Mouse (Mus musculus): ENCODE measurements at regions not wholly inside any gene's neighbourhood (a gene's known extent, or its start where the extent isn't known, plus 50 kb on each side); places are given as distances from the start of the nearest gene placed in this dataset.

GRCm38 (mm10) chr7:67462591-67462990 is 89.9 kb upstream of the Mef2a start:
- no peak for DNase-seq (ENCODE audit: low spot score in 2 of 2)

DNA sequence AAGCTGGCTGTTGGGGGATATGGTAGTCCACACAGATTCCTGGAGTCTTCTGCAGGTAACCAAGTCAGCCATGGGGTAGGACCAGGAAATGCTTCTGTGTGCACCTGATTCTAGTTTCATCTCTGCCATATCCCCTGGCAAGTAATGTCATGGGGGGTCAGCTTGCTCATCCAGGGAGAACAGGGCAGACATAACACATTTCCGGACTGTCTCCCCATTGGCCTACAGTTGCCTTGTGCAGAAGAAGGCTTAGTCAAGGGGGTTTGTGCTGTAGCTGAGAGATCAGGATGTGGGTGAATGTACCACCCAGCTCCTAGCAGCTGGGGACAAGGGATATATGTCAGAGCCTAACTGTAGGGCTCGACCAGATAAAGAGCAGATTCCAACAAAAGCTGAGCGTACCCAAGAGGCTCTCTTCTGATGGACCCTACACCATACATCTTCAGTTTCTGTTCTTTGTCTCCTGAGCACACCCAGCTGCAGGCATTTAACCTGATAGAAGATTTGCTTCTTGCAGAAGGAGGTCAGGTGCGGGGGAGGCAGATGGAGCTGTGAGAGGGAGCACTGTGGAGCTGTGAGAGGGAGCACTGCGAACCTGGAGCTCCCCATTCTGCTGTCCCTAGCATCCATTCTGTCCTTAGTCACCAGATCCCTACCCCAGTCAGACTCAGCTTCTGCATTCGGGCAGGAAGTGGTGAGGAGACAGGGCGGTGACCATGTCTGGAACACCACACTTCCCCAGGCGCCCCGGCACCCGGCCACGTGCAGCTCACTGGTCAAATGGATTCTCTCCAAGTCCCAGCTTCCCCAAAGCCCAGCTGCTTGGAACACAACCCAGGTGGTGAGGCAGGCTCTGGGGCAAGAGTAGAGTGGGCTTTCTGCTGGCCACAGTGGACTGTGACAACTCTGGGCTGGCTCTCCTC is 88.9 kb upstream of the Mef2a start:
- DNase-seq (ENCODE audit: low spot score in 2 of 2), result peak; percentile 48 to 51

GRCm38 (mm10) chr7:67459810-67460209 is 87.2 kb upstream of the Mef2a start:
- no peak for DNase-seq (ENCODE audit: low spot score in 2 of 2)

- no peak for DNase-seq (ENCODE audit: low spot score in 2 of 2)
Observed at GRCm38 (mm10) chr7:67459209-67459608, 86.6 kb upstream of the Mef2a start.

DNA sequence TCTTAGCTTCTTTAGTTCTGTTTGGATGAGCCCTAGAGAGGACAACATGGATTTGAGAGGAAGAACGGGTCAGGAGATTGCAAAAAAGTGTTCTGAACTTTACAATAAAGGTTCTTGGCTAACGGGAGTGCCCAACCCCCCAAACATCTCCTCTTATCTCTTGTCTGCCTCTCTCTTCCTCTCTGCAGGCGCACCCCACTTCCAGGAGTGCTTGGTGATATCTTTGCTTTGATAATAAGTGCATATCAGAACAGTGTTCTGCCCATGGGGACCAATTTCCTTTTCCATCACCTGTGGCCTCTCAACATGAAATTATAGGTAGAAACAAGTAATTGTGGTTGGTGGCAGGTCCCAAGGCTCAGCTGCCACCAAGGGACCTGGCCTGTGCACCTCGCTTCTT is 86.0 kb upstream of the Mef2a start:
- DNase-seq (ENCODE audit: low spot score in 2 of 2), result no peak

- DNase-seq (ENCODE audit: low spot score in 2 of 2), result no peak
Observed at GRCm38 (mm10) chr7:67457898-67458297, 85.2 kb upstream of the Mef2a start.

DNA sequence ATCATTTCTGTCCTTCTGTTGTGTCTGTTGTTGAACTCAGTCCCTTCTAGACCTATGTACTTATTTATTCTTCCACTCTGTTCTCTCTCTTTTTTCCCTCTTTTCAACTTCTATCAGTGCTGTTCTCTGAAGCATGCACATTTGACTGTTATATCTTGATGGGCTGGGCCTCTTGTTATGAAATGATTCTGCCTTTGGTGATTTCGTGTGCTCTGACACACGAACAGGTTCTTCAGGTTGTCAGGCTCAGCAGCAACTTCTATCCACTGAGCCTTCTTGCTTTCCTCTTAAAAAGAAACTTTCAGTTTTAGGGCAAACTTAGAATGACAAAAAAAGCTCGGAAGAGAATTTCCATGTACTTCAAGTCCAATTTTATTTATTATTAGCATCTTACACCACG is 83.4 kb upstream of the Mef2a start:
- DNase-seq (ENCODE audit: low spot score in 2 of 2), result no peak

GRCm38 (mm10) chr7:67454458-67454857 is 81.8 kb upstream of the Mef2a start:
- DNase-seq (ENCODE audit: low spot score in 2 of 2), result no peak

DNA sequence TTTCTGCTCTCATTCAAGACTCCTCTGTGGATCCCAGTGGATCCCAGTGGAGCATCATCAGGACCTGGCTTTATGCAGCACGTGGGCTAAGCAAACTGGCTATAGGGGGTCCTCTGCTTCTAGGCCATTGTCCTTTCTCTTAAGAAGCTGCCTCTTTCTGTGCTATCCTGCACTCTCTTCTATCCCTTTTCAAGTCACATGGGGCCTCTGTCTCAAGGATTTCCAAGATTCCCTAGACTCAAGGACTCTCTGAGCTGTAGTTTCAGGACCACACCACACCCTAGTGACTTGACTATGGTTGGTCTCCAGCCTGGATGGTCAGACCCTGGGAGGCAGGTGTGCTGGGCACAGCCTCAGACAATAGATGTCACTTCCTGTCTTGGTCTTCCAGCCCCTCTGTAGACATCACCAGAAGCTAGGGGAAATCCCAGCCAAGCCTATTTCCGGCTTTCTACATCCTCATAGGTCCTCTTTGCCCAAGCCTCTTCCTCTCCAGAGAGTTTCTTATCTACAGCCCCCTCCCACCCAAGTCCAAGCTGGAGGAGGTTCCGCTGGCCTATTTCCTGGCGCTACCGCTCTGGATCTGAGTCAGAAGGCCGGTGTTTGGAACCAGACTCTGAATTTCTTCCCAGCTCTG is 78.6 kb upstream of the Mef2a start:
- DNase-seq (ENCODE audit: low spot score in 2 of 2), result peak; percentile 48 to 52

GRCm38 (mm10) chr7:67446606-67447005 is 73.9 kb upstream of the Mef2a start:
- DNase-seq (ENCODE audit: low spot score in 2 of 2), result no peak

DNA sequence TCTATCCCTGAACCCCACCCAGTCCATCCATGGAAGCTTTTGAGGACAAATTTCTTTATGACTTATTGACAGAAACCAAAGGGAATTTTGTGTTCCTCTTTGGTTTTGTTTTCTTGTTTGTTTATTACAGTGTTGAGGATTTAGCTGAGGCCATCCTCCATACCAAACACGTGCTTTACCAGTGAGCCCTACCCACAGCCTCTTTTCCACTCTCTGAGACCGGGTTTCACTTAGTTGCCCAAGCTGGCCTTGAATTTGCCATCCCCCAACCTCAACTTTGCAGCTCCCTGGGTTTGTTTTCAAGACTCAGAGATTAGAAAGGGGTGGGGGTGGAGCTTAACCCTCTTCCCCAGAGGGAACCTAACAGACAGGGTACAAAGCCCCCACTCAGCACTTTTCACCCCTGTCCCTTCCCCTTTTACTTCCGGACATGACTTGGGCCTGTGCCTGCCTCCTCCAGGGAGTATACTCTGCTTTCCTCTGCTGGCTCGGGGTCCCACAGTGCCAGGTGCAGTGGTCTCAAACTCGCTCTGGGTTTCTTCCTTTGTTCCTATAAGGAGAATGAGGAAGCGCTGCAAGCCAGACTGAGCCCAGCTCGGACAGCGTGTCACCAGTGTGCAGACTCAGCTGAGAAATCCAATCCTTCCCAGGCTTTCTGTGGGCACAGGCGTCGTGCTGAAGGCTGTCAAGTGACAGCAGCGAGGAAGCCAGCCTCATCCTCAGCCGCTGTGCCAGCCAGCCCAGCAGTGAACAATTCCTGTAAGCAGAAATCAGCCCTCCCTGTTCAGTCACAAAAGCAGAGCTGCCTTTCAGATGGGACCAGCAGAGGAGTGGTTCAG is 72.8 kb upstream of the Mef2a start:
- DNase-seq (ENCODE audit: low spot score in 2 of 2), result peak in 1 of 2 experiments; percentile 24

- DNase-seq (ENCODE audit: low spot score in 2 of 2), result no peak
Observed at GRCm38 (mm10) chr7:67444523-67444942, 71.9 kb upstream of the Mef2a start.

GRCm38 (mm10) chr7:67443666-67444065 is 71.0 kb upstream of the Mef2a start:
- no peak for DNase-seq (ENCODE audit: low spot score in 2 of 2)

GRCm38 (mm10) chr7:67443001-67443555 is 70.4 kb upstream of the Mef2a start:
- no peak for DNase-seq (ENCODE audit: low spot score in 2 of 2)

- DNase-seq (ENCODE audit: low spot score in 2 of 2), result no peak
Observed at GRCm38 (mm10) chr7:67442284-67442683, 69.6 kb upstream of the Mef2a start.

GRCm38 (mm10) chr7:67440806-67441205 is 68.1 kb upstream of the Mef2a start:
- DNase-seq (ENCODE audit: low spot score in 2 of 2), result no peak

- DNase-seq (ENCODE audit: low spot score in 2 of 2), result no peak
Observed at GRCm38 (mm10) chr7:67437216-67438006, 64.8 kb upstream of the Mef2a start.

GRCm38 (mm10) chr7:67435643-67436339 is 63.1 kb upstream of the Mef2a start:
- DNase-seq (ENCODE audit: low spot score in 2 of 2), result no peak

DNA sequence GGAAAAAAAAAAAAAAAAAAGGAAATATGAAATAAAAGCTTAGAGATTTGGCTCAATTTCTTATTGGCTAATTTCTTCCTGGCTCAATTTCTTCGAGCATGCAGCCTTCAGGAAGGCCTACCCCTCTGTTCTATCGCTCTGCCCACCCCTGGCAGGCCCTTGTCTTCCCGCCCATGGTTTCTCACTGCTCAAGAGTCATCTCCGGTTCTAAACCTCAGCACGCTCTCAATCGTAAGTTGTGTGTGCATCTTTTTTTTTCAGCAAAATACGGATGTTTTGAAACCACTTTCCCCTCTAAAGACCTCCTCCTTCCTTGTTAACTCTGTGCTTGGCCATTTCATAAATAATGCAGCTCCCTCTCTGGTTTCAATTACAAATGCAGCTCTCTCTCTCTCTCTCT is 58.3 kb upstream of the Mef2a start:
- peak in 1 of 2 experiments; percentile 38 for DNase-seq (ENCODE audit: low spot score in 2 of 2)

DNA sequence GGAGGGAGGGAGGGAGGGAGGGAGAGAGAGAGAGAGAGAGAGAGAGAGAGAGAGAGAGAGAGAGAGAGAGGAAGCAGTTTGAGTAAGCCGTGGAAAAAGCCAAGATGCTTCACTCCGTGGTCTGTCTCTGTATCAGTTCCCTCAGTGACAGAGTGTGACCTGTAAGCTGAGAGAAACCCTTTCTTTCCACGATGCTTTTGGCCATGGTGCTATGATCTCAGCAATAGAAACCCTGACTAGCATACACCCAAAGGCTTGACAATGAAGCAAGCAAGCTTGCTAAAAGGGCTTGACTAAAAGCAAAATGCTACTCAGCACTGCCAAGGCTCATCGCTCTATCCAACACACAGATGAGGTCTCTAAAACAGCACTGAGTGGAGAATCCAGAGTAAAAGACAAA is 57.4 kb upstream of the Mef2a start:
- no peak for DNase-seq (ENCODE audit: low spot score in 2 of 2)

Data from natural killer cell, adult 2 months (primary cell).